Mouse (Mus musculus) limb, embryonic 15.5 days (tissue): ENCODE data around the gene Fgfr2. TPM values are rescaled to one million over a fixed set of nuclear protein-coding genes. Genes with fewer than 3 reads are reported as not detected.

Experiments
- ATAC-seq: fragments of 200-750 bp; cut with Nextera tagmentation; 2 replicates; pipeline ENCODE4 v1.8.0; 2017; ENCODE audit warnings: low read depth, moderate TSS enrichment; ENCODE audit not compliant: insufficient number of reproducible peaks, low FRiP score, low TSS enrichment
- H3K27ac ChIP-seq: fragments of 300-500 bp; sonication (generic); 2 replicates; pipeline ENCODE4 v1.5.1; 2015; ENCODE audit warnings: moderate library complexity, mild to moderate bottlenecking, inconsistent platforms
- H3K27me3 ChIP-seq: fragments of 300-500 bp; sonication (generic); 2 replicates; pipeline ENCODE4 v1.6.1; 2015; ENCODE audit warnings: inconsistent platforms
- H3K36me3 ChIP-seq: fragments of 300-500 bp; sonication (generic); 2 replicates; pipeline ENCODE4 v1.6.1; 2015; ENCODE audit warnings: inconsistent platforms
- H3K4me1 ChIP-seq: fragments of 300-500 bp; sonication (generic); 2 replicates; pipeline ENCODE4 v1.6.1; 2015; ENCODE audit warnings: inconsistent platforms
- H3K4me2 ChIP-seq: fragments of 300-500 bp; sonication (generic); 2 replicates; pipeline ENCODE4 v1.6.1; 2015; ENCODE audit warnings: mild to moderate bottlenecking, inconsistent platforms
- H3K4me3 ChIP-seq: fragments of 300-500 bp; sonication (generic); 2 replicates; pipeline ENCODE4 v1.5.1; 2015; ENCODE audit warnings: mild to moderate bottlenecking, inconsistent platforms
- H3K9ac ChIP-seq: fragments of 300-500 bp; sonication (generic); 2 replicates; pipeline ENCODE4 v1.6.1; 2015; ENCODE audit warnings: inconsistent platforms
- H3K9me3 ChIP-seq: fragments of 300-500 bp; sonication (generic); 2 replicates; pipeline ENCODE4 v1.6.1; 2016; ENCODE audit warnings: inconsistent platforms
- WGBS: fragments of 180-500 bp; shearing (Covaris S2); methylation state at CpG from one replicate; pipeline ENCODE4 v1.1.7; 2015; 5-methylcytosine and 5-hydroxymethylcytosine counted together
- polyA plus RNA-seq: library from polyadenylated mRNA; unstranded; fragments of >200 nt; fragmentation: Nextera tagmentation; extraction: Ambion mirVana; gene quantifications from 2 replicates; pipeline ENCODE4 v1.2.1, GENCODE M21; 2015

The Fgfr2 gene
- polyA plus RNA-seq, 1 experiment from 2014 or later = 101 TPM

DNA sequence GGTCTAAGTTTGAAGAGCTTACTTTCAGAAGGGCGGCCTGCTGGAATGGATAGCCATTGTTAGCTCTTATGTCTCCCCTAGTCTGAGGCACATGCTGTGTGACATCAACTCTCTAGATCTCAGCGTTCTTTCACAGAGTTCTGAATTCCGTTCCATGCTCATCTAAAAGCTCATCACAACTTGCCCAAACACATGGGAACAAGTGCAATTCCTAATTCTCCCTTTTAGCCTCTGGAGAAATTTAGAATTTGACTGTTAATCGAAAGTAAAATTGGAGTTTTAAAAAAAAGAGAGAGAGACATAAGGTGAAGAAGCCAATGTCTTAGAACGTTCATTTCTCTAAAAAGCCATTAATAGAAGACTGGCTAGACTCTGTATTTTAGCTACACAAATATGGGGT lies 1793.7 kb downstream of the Fgfr2 start, which contains the start of gene Fam24b:
Fam24b (minus strand) TSS at position 101 of the 400 bp plus-strand sequence.
- no peak for ATAC-seq
- 91% methylated on average over 5 of the region's 5 CpGs for WGBS
- H3K4me2 ChIP-seq = no peak within 1 kb of the TSS

DNA sequence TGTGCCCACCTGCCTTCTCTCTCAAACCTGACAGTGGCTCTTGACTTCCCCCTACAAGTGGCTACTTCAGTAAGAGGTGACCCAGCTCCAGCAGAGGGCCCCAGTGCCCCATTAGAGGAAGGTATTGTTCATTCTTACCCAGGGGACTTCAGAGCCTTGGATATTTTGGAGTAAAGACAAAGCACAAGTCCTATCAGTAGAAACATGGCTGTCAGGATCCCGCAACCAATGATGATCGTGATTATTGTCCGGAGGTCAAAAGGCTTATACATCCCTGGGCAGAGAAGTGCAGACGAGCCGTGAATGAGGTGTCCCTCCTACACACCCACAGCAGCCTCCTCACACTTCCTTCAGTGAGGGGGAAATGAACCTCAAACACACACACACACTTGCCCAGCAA lies 1796.1 kb downstream of the Fgfr2 start:
- ATAC-seq = no peak
- H3K27ac ChIP-seq = no peak overlapping the region
- H3K4me1 ChIP-seq = no peaks in the 10 kb centered on the region
- H3K9ac ChIP-seq = no peak overlapping the region
- H3K4me2 ChIP-seq = no peak overlapping the region
- 91% methylated on average over 5 of the region's 5 CpGs for WGBS
- no peaks in the 10 kb centered on the region for H3K9me3 ChIP-seq
- H3K27me3 ChIP-seq = no peaks in the 10 kb centered on the region
- no peak overlapping the region for H3K4me3 ChIP-seq
- no peaks in the 10 kb centered on the region for H3K36me3 ChIP-seq

More for the DNA sequence above, 1793.7 kb downstream of the Fgfr2 start, which contains the start of gene Fam24b:
- Histone ChIP-seq H3K4me1 (no peaks in the 10 kb centered on the region), H3K9ac (no peak within 1 kb of the TSS), H3K27me3 (no peaks in the 10 kb centered on the region), H3K9me3 (no peaks in the 10 kb centered on the region), H3K27ac (no peak within 1 kb of the TSS), H3K4me3 (no peak within 1 kb of the TSS), H3K36me3 (no peaks in the 10 kb centered on the region)

DNA sequence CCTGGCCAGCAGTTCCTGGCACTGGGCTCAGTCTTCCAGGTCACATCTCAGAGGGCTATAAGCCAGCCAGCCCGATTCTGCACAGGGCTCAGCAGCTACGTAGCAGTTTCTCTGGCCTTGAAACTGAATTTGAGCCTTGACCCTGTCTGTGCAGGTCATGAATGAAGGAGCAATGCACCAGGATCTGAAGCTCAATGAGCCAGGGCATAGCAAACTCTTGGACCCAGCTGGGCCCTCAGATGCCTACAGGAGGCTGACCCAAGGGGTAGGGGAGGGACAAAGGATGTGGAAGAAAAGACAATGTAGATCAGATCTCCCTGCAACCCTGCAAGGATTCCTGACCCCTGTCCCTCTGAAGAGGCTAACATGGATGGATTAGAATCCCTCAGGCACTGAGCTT lies 1801.0 kb downstream of the Fgfr2 start, which contains the start of gene Cuzd1:
Cuzd1 (minus strand) TSS at position 101 of the 400 bp plus-strand sequence.
- no peak for ATAC-seq
- Histone ChIP-seq H3K4me3 (no peak within 1 kb of the TSS), H3K36me3 (no peaks in the 10 kb centered on the region), H3K4me2 (no peak within 1 kb of the TSS), H3K27ac (no peak within 1 kb of the TSS), H3K27me3 (no peaks in the 10 kb centered on the region), H3K4me1 (no peaks in the 10 kb centered on the region), H3K9ac (no peak within 1 kb of the TSS), H3K9me3 (no peaks in the 10 kb centered on the region)
- WGBS = 74% methylated on average over 2 of the region's 2 CpGs

DNA sequence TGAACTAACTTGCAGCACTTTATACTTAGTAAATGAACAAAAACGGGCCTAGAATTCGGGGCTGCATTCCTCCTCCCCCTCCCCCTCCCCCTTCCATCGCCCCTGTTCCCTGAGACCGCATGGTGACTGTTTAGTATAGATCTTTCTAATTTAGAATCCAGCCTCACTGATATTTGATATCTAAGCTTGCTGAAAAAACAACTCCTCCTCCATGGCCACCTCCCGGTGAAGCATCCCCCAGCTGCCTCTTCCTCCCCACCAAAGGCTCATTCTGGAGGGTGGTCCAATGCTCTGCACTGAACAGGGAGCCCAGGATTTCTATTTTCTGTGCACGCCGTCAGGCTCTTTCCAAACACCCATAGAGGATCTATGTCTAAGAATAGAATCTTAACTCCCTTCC lies 1804.8 kb downstream of the Fgfr2 start:
- no peak for ATAC-seq
- no peak overlapping the region for H3K9ac ChIP-seq
- H3K27me3 ChIP-seq = no peaks in the 10 kb centered on the region
- no peak overlapping the region for H3K4me3 ChIP-seq
- no peak overlapping the region for H3K4me2 ChIP-seq
- 58% methylated on average over 6 of the region's 7 CpGs for WGBS
- no peaks in the 10 kb centered on the region for H3K4me1 ChIP-seq
- H3K9me3 ChIP-seq = no peaks in the 10 kb centered on the region
- H3K27ac ChIP-seq = no peak overlapping the region
- no peaks in the 10 kb centered on the region for H3K36me3 ChIP-seq

DNA sequence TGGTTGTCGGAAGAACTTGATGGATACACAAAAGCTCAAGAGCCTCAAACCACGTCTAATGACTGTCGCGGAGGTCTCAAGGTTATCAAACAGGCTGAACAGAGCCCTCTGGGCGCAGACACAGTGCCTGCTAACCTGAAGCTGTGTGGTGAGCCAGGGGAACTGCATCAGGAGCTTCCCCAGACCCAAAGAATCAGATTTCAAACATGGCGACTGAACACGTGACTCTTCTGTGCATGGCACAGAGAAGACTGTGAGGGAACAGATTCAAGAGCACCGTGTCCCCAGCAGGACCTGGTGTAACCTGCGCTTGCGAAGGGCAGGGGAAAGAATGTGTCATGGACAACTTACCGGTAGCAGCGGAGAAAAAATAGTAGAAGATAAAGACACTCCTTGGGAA lies 1805.6 kb downstream of the Fgfr2 start:
- no peak for ATAC-seq
- H3K9me3 ChIP-seq = no peaks in the 10 kb centered on the region
- H3K4me1 ChIP-seq = no peaks in the 10 kb centered on the region
- no peaks in the 10 kb centered on the region for H3K36me3 ChIP-seq
- no peak overlapping the region for H3K9ac ChIP-seq
- 65% methylated on average over 12 of the region's 12 CpGs for WGBS
- H3K27ac ChIP-seq = no peak overlapping the region
- H3K27me3 ChIP-seq = no peaks in the 10 kb centered on the region
- H3K4me3 ChIP-seq = no peak overlapping the region
- H3K4me2 ChIP-seq = no peak overlapping the region

DNA sequence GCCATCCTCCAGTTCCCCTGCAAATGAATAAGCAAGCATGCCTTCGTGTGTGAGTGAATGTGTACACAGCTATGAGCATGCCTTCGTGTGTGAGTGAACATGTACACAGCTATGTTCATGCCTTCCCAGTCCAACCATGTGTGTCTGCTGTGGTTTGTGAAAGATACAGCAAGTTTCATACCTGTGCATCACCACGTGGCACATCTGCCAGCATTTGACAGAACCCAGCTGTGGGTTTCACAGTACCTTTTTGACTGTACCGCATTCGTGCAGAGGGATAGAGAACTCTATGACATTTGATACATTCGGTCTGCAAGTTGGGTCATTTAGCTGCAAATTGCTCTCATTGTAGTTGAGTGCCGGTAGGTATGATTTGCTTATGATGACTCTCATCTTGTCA lies 1808.7 kb downstream of the Fgfr2 start:
- ATAC-seq = no peak
- Histone ChIP-seq H3K4me3 (no peak overlapping the region), H3K9me3 (no peaks in the 10 kb centered on the region), H3K27ac (no peak overlapping the region), H3K4me1 (no peaks in the 10 kb centered on the region), H3K4me2 (no peak overlapping the region), H3K36me3 (no peaks in the 10 kb centered on the region), H3K27me3 (no peaks in the 10 kb centered on the region), H3K9ac (no peak overlapping the region)
- WGBS = 74% methylated on average over 7 of the region's 7 CpGs

DNA sequence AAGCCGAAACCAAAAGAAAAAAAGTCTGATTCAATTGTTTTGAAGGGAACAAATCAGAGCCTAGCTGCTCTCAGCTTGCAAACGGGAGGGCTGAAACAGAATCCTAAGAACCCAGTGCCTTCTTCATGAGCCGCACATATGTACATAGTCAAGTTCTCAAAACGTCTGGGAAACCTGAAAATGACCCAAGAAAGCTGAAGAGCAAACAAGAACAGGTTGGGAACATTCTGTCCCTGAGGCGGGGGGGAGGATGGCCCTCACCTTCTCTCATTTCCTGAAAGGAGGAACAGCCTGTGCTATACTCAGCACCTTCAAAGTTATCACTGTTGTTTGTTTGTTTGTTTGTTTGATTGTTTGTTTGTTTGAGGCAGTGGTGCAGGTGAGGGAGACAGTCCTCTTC lies 1816.4 kb downstream of the Fgfr2 start:
- H3K36me3 ChIP-seq = no peaks in the 10 kb centered on the region
- ATAC-seq = no peak
- H3K4me1 ChIP-seq = no peaks in the 10 kb centered on the region
- H3K9me3 ChIP-seq = no peaks in the 10 kb centered on the region
- H3K27me3 ChIP-seq = no peaks in the 10 kb centered on the region
- no peak overlapping the region for H3K9ac ChIP-seq
- no peak overlapping the region for H3K27ac ChIP-seq
- no peak overlapping the region for H3K4me2 ChIP-seq
- 81% methylated on average over 5 of the region's 5 CpGs for WGBS
- no peak overlapping the region for H3K4me3 ChIP-seq

DNA sequence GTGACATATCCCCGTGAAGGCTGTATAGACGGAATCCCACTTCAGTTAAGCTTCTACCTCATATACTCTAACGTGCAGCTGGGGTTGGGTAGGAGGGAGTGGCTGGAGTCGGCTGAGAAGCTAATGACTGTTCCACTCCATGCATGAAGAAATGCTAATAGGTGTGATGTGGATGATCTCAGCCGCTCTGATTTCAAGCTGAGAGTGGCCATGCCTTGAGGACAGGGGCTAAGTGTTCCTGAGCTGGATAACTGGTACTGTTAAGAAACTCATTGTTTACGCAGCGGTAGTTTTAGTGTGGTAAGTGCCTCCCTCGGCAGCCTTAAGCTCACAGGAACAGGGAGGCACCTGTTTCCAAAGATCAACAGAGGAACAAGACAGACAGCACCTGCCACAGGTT lies 1819.8 kb downstream of the Fgfr2 start:
- no peak overlapping the region for H3K27ac ChIP-seq
- H3K4me3 ChIP-seq = no peak overlapping the region
- no peak for ATAC-seq
- H3K4me1 ChIP-seq = no peaks in the 10 kb centered on the region
- H3K9me3 ChIP-seq = no peaks in the 10 kb centered on the region
- no peak overlapping the region for H3K4me2 ChIP-seq
- H3K27me3 ChIP-seq = no peaks in the 10 kb centered on the region
- H3K9ac ChIP-seq = no peak overlapping the region
- no peaks in the 10 kb centered on the region for H3K36me3 ChIP-seq
- 63% methylated on average over 8 of the region's 8 CpGs for WGBS

DNA sequence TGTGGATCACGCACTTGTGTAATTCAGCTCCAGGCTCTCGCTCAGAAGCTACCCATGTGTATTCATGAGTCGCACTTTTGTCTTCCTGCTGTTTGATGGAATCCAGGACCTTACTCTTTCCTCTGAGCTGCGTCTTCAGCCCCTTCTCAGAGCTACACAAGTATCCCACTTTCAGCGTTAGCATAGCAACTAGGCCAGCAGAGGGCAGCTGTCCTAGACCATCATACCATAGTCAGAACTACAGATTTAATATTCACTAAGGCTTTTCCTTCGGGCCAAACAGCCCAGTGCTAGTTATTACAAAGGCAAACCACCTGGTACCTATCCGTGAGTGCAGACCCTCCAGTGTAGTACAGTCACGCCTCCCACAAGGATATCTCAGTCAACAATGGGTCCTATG lies 1826.0 kb downstream of the Fgfr2 start:
- no peak for ATAC-seq
- H3K4me1 ChIP-seq = no peaks in the 10 kb centered on the region
- no peaks in the 10 kb centered on the region for H3K27me3 ChIP-seq
- H3K4me2 ChIP-seq = no peak overlapping the region
- no peaks in the 10 kb centered on the region for H3K9me3 ChIP-seq
- WGBS = 67% methylated on average over 8 of the region's 8 CpGs
- no peak overlapping the region for H3K27ac ChIP-seq
- H3K36me3 ChIP-seq = no peaks in the 10 kb centered on the region
- no peak overlapping the region for H3K4me3 ChIP-seq
- no peak overlapping the region for H3K9ac ChIP-seq

DNA sequence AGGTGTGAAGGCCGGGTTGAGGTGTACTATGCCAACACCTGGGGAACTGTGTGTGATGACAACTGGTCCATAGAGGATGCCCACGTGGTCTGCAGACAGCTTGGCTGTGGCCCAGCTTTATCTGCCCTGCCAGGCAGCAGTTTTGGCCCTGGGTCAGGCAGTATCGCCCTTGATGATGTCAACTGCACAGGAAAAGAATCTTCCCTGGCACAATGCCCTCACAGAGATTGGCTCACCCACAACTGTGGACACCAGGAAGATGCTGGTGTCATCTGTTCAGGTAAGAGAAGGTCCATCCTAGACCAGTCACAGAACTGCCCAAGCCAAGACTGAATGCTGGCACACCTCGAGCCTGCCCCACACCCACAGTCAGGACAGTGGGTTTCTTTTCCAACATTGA lies 1857.3 kb downstream of the Fgfr2 start:
- 75% methylated on average over 4 of the region's 4 CpGs for WGBS
- no peaks in the 10 kb centered on the region for H3K36me3 ChIP-seq
- H3K27ac ChIP-seq = no peak overlapping the region

DNA sequence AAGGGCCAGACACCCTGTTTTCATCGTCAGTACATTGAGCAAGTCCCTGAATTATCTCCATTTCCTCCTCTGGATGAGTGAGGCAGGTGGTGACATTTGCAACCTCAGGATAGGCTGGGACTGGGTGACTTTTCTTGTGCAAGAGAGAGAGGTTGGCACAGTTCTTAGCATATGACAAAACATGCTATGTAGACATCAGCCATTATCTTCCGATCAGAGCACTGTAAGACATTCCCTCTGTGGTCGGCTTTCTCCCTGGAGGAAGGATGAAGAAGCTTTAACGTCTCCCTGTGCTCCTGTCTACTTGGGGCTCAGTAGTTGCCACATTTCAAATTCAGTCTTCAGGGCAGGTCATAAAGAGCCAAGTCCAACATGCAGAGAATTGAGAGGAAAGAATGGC lies 1858.9 kb downstream of the Fgfr2 start:
- Histone ChIP-seq H3K4me1 (no peaks in the 10 kb centered on the region), H3K27me3 (no peaks in the 10 kb centered on the region), H3K27ac (no peak overlapping the region), H3K4me3 (no peak overlapping the region), H3K36me3 (no peaks in the 10 kb centered on the region), H3K4me2 (no peak overlapping the region), H3K9ac (no peak overlapping the region), H3K9me3 (no peaks in the 10 kb centered on the region)
- WGBS = 85% methylated on average over 4 of the region's 4 CpGs
- no peak for ATAC-seq

More for the DNA sequence above, 1857.3 kb downstream of the Fgfr2 start:
- Histone ChIP-seq H3K9ac (no peak overlapping the region), H3K9me3 (no peaks in the 10 kb centered on the region), H3K4me2 (no peak overlapping the region), H3K4me3 (no peak overlapping the region), H3K4me1 (no peaks in the 10 kb centered on the region), H3K27me3 (no peaks in the 10 kb centered on the region)
- ATAC-seq = no peak

DNA sequence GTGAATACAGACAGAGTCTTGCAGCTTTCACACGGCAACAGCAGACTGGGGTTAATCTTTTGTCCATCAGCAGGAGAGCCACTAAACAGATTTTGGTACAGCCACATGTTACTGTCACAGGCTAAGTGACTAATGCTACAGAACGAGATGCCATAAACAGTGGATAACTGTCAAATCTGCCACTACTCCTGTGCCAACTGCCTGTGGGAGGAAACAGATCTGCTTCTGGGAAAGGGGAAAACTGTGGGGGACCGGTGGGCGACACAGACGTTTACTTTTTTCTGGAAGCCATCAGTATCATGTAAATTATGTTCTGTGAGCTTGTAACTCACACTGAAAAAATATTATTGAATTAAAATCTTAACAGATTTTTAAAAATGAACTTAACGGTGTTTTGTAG lies 1862.2 kb downstream of the Fgfr2 start:
- 48% methylated on average over 6 of the region's 6 CpGs for WGBS
- no peak overlapping the region for H3K27ac ChIP-seq
- no peak overlapping the region for H3K9ac ChIP-seq
- ATAC-seq = no peak
- no peaks in the 10 kb centered on the region for H3K27me3 ChIP-seq
- H3K9me3 ChIP-seq = no peaks in the 10 kb centered on the region
- H3K4me1 ChIP-seq = no peaks in the 10 kb centered on the region
- H3K4me2 ChIP-seq = no peak overlapping the region
- no peaks in the 10 kb centered on the region for H3K36me3 ChIP-seq
- no peak overlapping the region for H3K4me3 ChIP-seq

DNA sequence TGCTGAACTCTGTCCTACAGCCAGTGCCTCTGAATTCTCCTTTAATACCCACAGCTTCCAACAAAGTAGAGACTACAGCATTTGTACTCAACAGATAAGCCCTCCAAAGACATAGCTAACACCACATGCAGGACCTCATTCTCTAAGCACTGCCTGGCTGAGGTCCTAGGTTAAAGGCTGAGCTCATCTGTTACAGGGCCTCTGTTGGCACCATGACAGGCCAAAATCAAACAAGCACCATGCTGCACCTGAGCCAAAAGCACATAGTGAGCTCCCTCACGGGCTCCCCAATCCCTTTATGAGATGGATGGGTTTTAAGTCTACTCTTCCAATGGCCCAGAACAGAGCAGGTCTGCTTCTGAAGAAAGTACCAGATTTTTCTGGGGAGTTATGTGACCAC lies 1865.8 kb downstream of the Fgfr2 start:
- H3K36me3 ChIP-seq = no peaks in the 10 kb centered on the region
- no peak overlapping the region for H3K27ac ChIP-seq
- H3K9me3 ChIP-seq = no peaks in the 10 kb centered on the region
- H3K4me3 ChIP-seq = no peak overlapping the region
- 52% methylated on average over 1 of the region's 1 CpGs for WGBS
- no peak overlapping the region for H3K4me2 ChIP-seq
- no peaks in the 10 kb centered on the region for H3K4me1 ChIP-seq
- H3K27me3 ChIP-seq = no peaks in the 10 kb centered on the region
- no peak for ATAC-seq
- H3K9ac ChIP-seq = no peak overlapping the region
